Mouse (Mus musculus): ENCODE data around the gene Atp8b3.

Gene Atp8b3

GRCm38 (mm10) chr10:80523299-80523698 is 15.6 kb downstream of the Atp8b3 start:
- in situ Hi-C loops (cut with MboI, MseI) = no loop called here

DNA sequence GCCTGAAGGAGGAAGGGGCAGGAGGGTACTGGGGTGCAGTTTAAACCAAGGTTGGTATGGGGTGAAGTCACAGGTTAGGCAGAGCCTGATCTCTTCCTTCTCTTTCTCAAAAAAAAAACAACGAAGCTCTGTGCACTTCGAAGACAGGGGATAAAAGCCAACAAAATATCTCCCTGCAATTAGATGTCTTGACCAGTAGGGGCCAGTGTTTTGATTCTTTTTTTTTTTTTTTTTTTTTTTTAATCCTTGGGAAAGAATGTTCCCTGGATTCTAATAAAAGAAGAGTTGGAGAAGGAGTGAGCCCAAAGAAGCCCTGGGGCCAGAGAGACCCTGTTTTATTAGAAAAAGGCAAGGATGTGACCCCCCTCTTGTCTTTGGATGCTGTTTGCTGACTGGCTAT is 19.6 kb downstream of the Atp8b3 start:
- in situ Hi-C loops (cut with MboI, MseI) = no loop called here

GRCm38 (mm10) chr10:80513739-80514138 is 25.2 kb downstream of the Atp8b3 start:
- in situ Hi-C loops (cut with MboI, MseI) = no loop called here

DNA sequence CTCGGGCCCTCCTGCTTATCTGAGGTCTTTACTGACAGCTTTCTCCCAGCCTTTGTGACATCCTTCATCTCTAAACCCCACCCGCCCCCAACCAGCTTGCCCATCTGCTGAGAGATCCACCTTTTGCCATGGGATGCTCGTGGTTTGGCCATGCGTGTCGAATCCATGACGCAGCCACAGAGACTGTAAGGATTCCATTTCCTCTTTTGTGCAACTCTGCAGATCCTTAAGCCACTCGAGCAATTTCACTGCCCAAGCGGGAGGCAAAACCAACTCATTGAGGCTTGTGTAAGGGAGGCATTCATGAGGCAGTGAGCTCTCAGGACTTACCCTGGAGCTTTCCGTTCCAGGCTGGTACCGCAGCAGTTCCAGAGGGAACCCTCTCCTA is 28.7 kb downstream of the Atp8b3 start:
- in situ Hi-C loops (cut with MboI, MseI) = no loop called here

- in situ Hi-C loops (cut with MboI, MseI) = loop anchor here (5.0 kb wide), 1 partner anchor 62 kb away; no protein-coding TSS in a partner anchor
Measured at GRCm38 (mm10) chr10:80509412-80510272, 29.3 kb downstream of the Atp8b3 start.

DNA sequence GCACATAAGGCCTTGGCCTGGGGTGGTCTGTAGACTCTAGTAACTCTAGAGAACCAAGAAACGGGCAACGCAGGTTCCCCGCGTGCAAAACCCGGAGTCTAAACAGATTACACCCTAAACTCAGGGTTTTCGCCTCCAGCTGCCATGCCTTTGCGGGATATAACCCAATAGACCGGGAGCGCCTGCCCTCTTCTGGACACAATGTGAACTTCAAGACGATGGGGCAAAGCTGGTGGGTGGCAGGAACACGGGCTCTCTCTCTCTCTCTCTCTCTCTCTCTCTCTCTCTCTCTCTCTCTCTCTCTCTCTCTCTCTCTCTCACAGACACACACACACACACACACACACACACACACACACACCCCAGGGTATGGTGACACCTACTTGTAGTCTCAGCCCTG is 32.7 kb downstream of the Atp8b3 start:
- in situ Hi-C loops (cut with MboI, MseI) = loop anchor here (5.0 kb wide), 1 partner anchor 59 kb away; no protein-coding TSS in a partner anchor

GRCm38 (mm10) chr10:80504724-80505123 is 34.2 kb downstream of the Atp8b3 start:
- in situ Hi-C loops (cut with MboI, MseI) = loop anchor here (5.0 kb wide), 1 partner anchor 57 kb away; no protein-coding TSS in a partner anchor

GRCm38 (mm10) chr10:80503599-80504220 is 35.2 kb downstream of the Atp8b3 start:
- in situ Hi-C loops (cut with MboI, MseI) = no loop called here

DNA sequence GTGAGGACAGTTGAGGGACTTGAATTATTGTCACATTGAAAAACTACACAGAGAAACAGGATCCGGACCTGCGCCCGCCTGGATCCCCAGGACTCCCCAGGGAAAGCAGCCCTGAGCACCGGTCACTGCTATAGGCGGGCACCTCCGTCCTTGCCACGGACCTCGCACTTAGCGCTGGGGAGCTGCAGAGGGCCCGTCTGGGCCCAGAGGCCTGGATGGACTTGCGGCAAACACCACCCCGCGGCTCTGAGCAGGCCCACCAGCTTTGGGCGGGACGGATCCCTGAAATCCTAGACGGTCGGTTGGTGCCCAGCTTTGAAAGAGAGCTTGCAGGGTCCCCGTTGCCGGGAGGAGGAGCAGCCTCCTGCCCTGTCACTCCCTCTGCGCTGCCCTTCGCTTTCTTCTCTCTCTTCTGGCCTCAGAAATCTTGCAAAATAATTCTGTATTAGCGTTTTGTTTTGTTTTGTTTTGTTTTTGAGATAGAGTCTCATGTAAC is 36.1 kb downstream of the Atp8b3 start:
- in situ Hi-C loops (cut with MboI, MseI) = no loop called here

DNA sequence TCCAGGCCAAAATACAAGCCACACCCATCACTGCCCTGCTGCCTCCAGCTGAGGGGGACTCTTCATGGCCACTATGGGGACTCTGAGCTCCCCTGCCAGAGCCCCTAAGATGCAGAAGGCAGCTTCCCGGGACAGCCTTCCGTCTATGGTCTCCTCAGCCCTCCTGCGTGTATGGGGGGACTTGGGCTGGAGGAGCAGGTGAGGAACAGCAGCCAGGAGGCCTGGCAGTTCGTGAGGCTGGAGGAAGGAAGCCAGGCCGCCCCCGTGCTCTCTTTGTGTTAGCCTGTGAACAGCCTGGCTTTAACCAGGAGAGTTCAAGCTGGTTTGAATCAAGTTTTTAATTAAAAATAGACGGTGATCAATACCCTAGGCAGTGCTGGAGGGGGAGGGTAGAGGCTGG is 36.6 kb downstream of the Atp8b3 start:
- in situ Hi-C loops (cut with MboI, MseI) = no loop called here

GRCm38 (mm10) chr10:80496421-80496820 is 42.5 kb downstream of the Atp8b3 start:
- in situ Hi-C loops (cut with MboI, MseI) = no loop called here

DNA sequence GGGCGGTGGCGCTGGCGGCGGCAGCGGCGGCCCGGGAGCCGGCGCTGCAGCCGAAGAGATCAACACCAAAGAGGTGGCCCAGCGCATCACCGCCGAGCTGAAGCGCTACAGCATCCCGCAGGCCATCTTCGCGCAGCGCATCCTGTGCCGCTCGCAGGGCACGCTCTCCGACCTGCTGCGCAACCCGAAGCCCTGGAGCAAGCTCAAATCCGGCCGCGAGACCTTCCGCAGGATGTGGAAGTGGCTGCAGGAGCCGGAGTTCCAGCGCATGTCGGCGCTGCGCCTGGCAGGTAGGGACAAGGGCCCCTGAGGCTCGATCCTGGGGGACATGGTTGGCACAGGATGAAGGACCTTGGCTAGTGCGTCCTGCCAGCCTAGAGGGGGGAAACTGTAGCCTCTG is 43.0 kb downstream of the Atp8b3 start:
- in situ Hi-C loops (cut with MboI, MseI) = no loop called here

DNA sequence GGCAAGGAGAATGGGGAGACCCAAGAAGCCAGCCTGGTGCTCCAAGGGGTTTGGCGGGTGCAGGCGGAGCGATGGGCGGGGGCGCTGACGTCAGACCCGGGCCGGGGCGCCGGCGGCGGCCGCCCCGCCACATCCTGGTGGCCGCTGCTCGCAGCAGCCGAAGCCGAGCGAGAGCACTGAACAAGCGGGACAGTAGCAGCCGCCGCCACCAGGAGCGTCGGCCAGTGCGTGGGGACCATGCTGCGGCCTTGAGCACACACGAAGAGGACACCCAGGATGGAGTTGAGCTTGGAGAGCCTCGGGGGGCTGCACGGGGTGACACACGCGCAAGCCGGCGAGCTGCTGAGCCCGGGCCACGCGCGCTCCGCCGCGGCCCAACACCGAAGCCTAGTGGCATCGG is 44.2 kb downstream of the Atp8b3 start, which contains the start of gene Onecut3:
Onecut3 (plus strand) TSS at position 104 of the 400 bp plus-strand sequence.
- in situ Hi-C loops (cut with MboI, MseI) = no loop called here

GRCm38 (mm10) chr10:80490051-80490450 is 48.9 kb downstream of the Atp8b3 start:
- in situ Hi-C loops (cut with MboI, MseI) = no loop called here

DNA sequence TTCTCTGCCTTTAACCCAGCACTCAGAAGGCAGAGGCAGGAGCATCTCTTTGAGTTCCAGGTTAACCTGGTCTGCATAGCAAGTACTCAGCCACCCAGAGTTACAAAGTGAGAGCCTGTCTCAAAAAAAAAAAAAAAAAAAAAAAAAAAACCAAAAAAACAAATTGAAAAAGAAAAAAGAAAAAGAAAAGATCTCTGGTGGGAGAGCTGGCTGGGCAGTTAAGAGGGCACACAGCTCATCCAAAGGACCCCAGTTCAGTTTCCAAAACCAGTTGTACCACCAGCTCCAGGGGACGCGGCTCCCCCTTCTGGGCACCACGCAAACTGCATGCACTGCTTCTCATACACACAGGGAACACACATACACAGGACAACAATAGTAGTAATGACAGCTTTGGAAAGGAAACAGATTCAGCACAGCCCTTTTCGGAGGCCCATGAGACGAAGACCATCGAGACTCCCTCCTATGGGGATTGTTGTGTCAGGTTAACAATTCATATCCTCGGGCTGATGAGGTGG is 52.0 kb downstream of the Atp8b3 start:
- in situ Hi-C loops (cut with MboI, MseI) = no loop called here

GRCm38 (mm10) chr10:80481002-80481401 is 57.9 kb downstream of the Atp8b3 start:
- in situ Hi-C loops (cut with MboI, MseI) = no loop called here

GRCm38 (mm10) chr10:80478531-80478930 is 60.4 kb downstream of the Atp8b3 start:
- in situ Hi-C loops (cut with MboI, MseI) = no loop called here

DNA sequence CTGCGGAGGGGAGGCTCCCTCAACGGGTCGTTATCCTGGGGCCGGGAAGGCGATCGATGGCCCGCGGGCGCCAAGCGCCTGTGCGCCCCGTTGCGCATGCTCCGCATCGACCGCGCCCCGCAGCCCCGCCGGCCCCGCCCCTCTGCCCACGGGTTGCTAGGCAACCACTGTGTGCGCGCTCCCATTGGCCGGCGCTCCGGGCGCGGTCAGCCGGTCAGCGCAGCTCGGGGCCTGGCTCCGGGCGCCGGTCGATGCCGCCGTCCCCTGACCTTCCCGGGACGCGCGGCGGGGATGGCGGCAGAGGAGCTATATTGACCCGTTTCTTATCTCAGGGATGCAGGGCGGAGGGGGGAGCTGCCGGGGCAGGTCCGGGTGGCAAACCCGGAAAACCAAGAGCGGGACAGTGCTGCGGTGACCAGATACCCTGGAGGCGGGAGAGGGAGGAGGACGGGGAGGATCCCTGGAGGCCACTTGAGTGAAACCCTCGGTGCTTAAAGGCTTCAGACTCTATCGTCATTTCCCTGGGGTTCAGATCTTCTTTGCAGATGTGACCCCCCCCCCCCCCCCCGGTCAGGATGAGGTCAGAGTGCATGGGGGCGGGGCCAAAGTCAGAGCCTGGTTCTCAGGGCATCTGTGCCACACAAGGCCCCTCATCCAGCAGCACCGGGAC is 63.5 kb downstream of the Atp8b3 start:
- in situ Hi-C loops (cut with MboI, MseI) = no loop called here

Data from T-helper 1 cell (primary cell).